Mouse (Mus musculus): ENCODE data around the gene Atp6v1g2.

GRCm38 (mm10) chr17:35209785-35210535 is 23.5 kb upstream of the Atp6v1g2 start:
- TF ChIP-seq CTCF (conservative IDR thresholded peaks at IDR 0.05; ENCODE audit: low read length) (no peak), POU5F1 (IDR thresholded peaks at IDR 0.05; ENCODE audit: borderline replicate concordance, low read length) (no peak)
